In genomic region chr10:4391851-4392250, GRCm38 (mm10) we compare ENCODE assay signal across 9 mouse cellular contexts. TPM values are rescaled to one million over a fixed set of nuclear protein-coding genes. Genes with fewer than 3 reads are reported as not detected.
DNase-seq lines count a peak whose midpoint lies in the region; ATAC-seq and TF ChIP-seq lines count a peak whose summit lies in the region.
"Had no signal": no experiment of that assay in that cellular context is flagged by ENCODE, and none has a peak within 500 bp of the region (broad histone marks: within the 10 kb centered on the region; RNA-seq: fewer than 3 reads in every experiment).

No protein-coding gene starts in this region.

- H3K4me3 ChIP-seq in heart, embryonic 13.5 days: 0 out of 2 replicates have a peak overlapping the region, but pooled peaks have one; percentile 10
- no peak overlapping the region for H3K4me3 ChIP-seq in heart, embryonic 11.5 days (ENCODE audit: low read depth, low read length)
- no peak overlapping the region for H3K4me3 ChIP-seq in heart, postnatal 0 days (ENCODE audit: low read depth, low read length)
- H3K4me3 ChIP-seq: heart, embryonic 15.5 days had no signal

- peaks cover 54% of the 10 kb centered on the region for H3K4me1 ChIP-seq in heart, embryonic 13.5 days
- peaks cover 17% of the 10 kb centered on the region for H3K4me1 ChIP-seq in heart, embryonic 11.5 days (ENCODE audit: control insufficient read depth, insufficient read depth, low read length)
- H3K4me1 ChIP-seq in heart, postnatal 0 days (ENCODE audit: control insufficient read depth, insufficient read depth): peaks cover 25% of the 10 kb centered on the region

- peak; percentile 68 for DNase-seq in 416B (ENCODE audit: low read depth)
- peak; percentile 50 for DNase-seq in heart, postnatal 0 days (ENCODE audit: low spot score)
- DNase-seq in lung, postnatal 10 days: peak; percentile 53
- DNase-seq in frontal cortex, postnatal 10 days (ENCODE audit: low spot score in 2 of 2): no peak
- no peak for DNase-seq in cerebellum, adult 9-11 months

- no peak overlapping the region for H3K9ac ChIP-seq in heart, embryonic 13.5 days
- no peak overlapping the region for H3K9ac ChIP-seq in heart, embryonic 11.5 days (ENCODE audit: low read depth, low read length)
- no peak overlapping the region for H3K9ac ChIP-seq in heart, postnatal 0 days (replicated peaks; ENCODE audit: low read depth, low read length)
- H3K9ac ChIP-seq: heart, embryonic 15.5 days had no signal

- TF ChIP-seq CTCF in heart, postnatal 0 days (IDR thresholded peaks at IDR 0.05; ENCODE audit: low read depth): peak; percentile 64

- peak overlapping the region; percentile 11 for H3K4me2 ChIP-seq in heart, embryonic 13.5 days
- H3K4me2 ChIP-seq in heart, embryonic 11.5 days: no peak overlapping the region
- no peak overlapping the region for H3K4me2 ChIP-seq in heart, postnatal 0 days (ENCODE audit: low read depth, low read length)

- TF ChIP-seq EP300 in heart, postnatal 0 days (IDR thresholded peaks at IDR 0.05; ENCODE audit: low read depth): no peak

- 47% methylated on average over 6 of the region's 6 CpGs for WGBS in heart, embryonic 13.5 days
- WGBS in heart, embryonic 11.5 days (ENCODE audit: insufficient replicate concordance): 57% methylated on average over 6 of the region's 6 CpGs
- WGBS in heart, postnatal 0 days: 30% methylated on average over 6 of the region's 6 CpGs

- H3K27me3 ChIP-seq in heart, embryonic 13.5 days (replicated peaks): no peaks in the 10 kb centered on the region
- H3K27me3 ChIP-seq in heart, embryonic 11.5 days (ENCODE audit: control insufficient read depth, insufficient read depth, low read length): no peaks in the 10 kb centered on the region
- no peaks in the 10 kb centered on the region for H3K27me3 ChIP-seq in heart, postnatal 0 days (ENCODE audit: control insufficient read depth, insufficient read depth, low read length)
- H3K27me3 ChIP-seq: heart, embryonic 15.5 days had no signal

- no peak overlapping the region for H3K27ac ChIP-seq in heart, embryonic 13.5 days (replicated peaks)
- H3K27ac ChIP-seq in heart, embryonic 11.5 days (ENCODE audit: low read depth, low read length): no peak overlapping the region
- no peak overlapping the region for H3K27ac ChIP-seq in heart, postnatal 0 days (ENCODE audit: low read depth)
- H3K27ac ChIP-seq: heart, embryonic 15.5 days had no signal

- peaks cover 40% of the 10 kb centered on the region for H3K36me3 ChIP-seq in heart, embryonic 13.5 days
- peaks cover 9% of the 10 kb centered on the region for H3K36me3 ChIP-seq in heart, embryonic 11.5 days (ENCODE audit: control insufficient read depth, insufficient read depth, low read length)
- H3K36me3 ChIP-seq in heart, postnatal 0 days (replicated peaks; ENCODE audit: control insufficient read depth, insufficient read depth, low read length): peaks cover 19% of the 10 kb centered on the region
- H3K36me3 ChIP-seq: heart, embryonic 15.5 days had no signal

- H3K9me3 ChIP-seq in heart, embryonic 13.5 days: no peaks in the 10 kb centered on the region
- H3K9me3 ChIP-seq in heart, embryonic 11.5 days (replicated peaks; ENCODE audit: control insufficient read depth, low read length): no peaks in the 10 kb centered on the region
- no peaks in the 10 kb centered on the region for H3K9me3 ChIP-seq in heart, postnatal 0 days (replicated peaks; ENCODE audit: control insufficient read depth, low read length)
- H3K9me3 ChIP-seq: heart, embryonic 15.5 days had no signal

- no peak for ATAC-seq in heart, embryonic 13.5 days (ENCODE audit: extremely low read depth, insufficient number of reproducible peaks, low FRiP score, low TSS enrichment)
- ATAC-seq in heart, embryonic 11.5 days (replicated peaks; ENCODE audit: insufficient number of reproducible peaks, low FRiP score, low TSS enrichment): no peak
- peak; percentile 42 for ATAC-seq in CD4-positive, CD25-positive, alpha-beta regulatory T cell, adult 4 months
- no peak for ATAC-seq in heart, postnatal 0 days (ENCODE audit: insufficient read depth, low read depth)

RNA-seq across cellular contexts. Expression of gene Zbtb2, which starts 3.9 kb away (rescaled TPM):
- polyA plus RNA-seq in heart, embryonic 13.5 days (2015; fragmentation: Nextera tagmentation; extraction: Ambion mirVana): 10.2 and 10.5 TPM in 2 replicates
- 10.8 and 14.0 TPM in 2 replicates for polyA plus RNA-seq in heart, embryonic 11.5 days (2014; fragmentation: Nextera tagmentation; extraction: Ambion mirVana)
- 10 to 100 TPM; 10.2 to 10.5 TPM for polyA plus RNA-seq in CD4-positive, CD25-positive, alpha-beta regulatory T cell, adult 4 months (2017; shearing (Covaris generic))
- total RNA-seq in heart, postnatal 0 days (2014; rRNA removed; ENCODE audit: low replicate concordance): 16.3 and 19.8 TPM in 2 replicates
- polyA plus RNA-seq in heart, postnatal 0 days (2015; fragmentation: Nextera tagmentation; extraction: Ambion mirVana): 5.1 and 5.2 TPM in 2 replicates

RNA-seq across cellular contexts. Expression of gene Rmnd1, which starts 40.3 kb away (rescaled TPM):
- 70.5 and 84.8 TPM in 2 replicates for polyA plus RNA-seq in heart, embryonic 13.5 days (2015; fragmentation: Nextera tagmentation; extraction: Ambion mirVana)
- polyA plus RNA-seq in heart, embryonic 11.5 days (2014; fragmentation: Nextera tagmentation; extraction: Ambion mirVana): 87.3 and 91.7 TPM in 2 replicates
- polyA plus RNA-seq in CD4-positive, CD25-positive, alpha-beta regulatory T cell, adult 4 months (2017; shearing (Covaris generic)): 10 to 100 TPM; 62.6 to 68.9 TPM
- total RNA-seq in heart, postnatal 0 days (2014; rRNA removed; ENCODE audit: low replicate concordance): 45.5 and 172 TPM in 2 replicates
- 76.1 and 82.1 TPM in 2 replicates for polyA plus RNA-seq in heart, postnatal 0 days (2015; fragmentation: Nextera tagmentation; extraction: Ambion mirVana)

RNA-seq across cellular contexts. Expression of gene Armt1, which starts 40.4 kb away (rescaled TPM):
- polyA plus RNA-seq in heart, embryonic 13.5 days (2015; fragmentation: Nextera tagmentation; extraction: Ambion mirVana): 15.2 and 15.7 TPM in 2 replicates
- polyA plus RNA-seq in heart, embryonic 11.5 days (2014; fragmentation: Nextera tagmentation; extraction: Ambion mirVana): 20.2 and 23.3 TPM in 2 replicates
- polyA plus RNA-seq in CD4-positive, CD25-positive, alpha-beta regulatory T cell, adult 4 months (2017; shearing (Covaris generic)): 10 to 100 TPM; 30.3 to 41.4 TPM
- 10.0 and 14.7 TPM in 2 replicates for total RNA-seq in heart, postnatal 0 days (2014; rRNA removed; ENCODE audit: low replicate concordance)
- polyA plus RNA-seq in heart, postnatal 0 days (2015; fragmentation: Nextera tagmentation; extraction: Ambion mirVana): 8.5 and 8.9 TPM in 2 replicates

Comparison
In these comparisons a context has a peak if more than half of its experiments do, and no peak if none do; other contexts are left out.
1. DNase-seq: peak in 416B (single experiment), heart, postnatal 0 days (single experiment) and lung, postnatal 10 days (single experiment); none in frontal cortex, postnatal 10 days (0 of 2) and cerebellum, adult 9-11 months (single experiment).